Mouse (Mus musculus) left cerebral cortex, postnatal 36 days (tissue): ENCODE data around the gene Lemd1. TPM values are rescaled to one million over a fixed set of nuclear protein-coding genes. Genes with fewer than 3 reads are reported as not detected.
A peak's percentile ranks its signal among the peaks of the same experiment; 100 is the strongest.
"Not testable (repeated sequence)": the region's sequence is repeated elsewhere in the genome, so short reads cannot be mapped to it uniquely, and the experiment has no call there.

Experiments used
- DNase-seq, 2 experiments: peaks; one replicate each; pipeline ENCODE4 v3.0.0; 2021 to 2022; ENCODE audit warnings: low spot score in 2 of 2, mixed read lengths in 1 of 2
- intact Hi-C: fragments of 180-260 bp; cut with DNase I; formaldehyde crosslinking; loops from one replicate; pipeline ENCODE4 v1.15.1; 2025
- total RNA-seq, 2 experiments: library from RNA; stranded (reverse); gene quantifications; 2 replicates each; pipeline ENCODE4 v1.2.3; 2021

Gene Lemd1
- total RNA-seq, 2 experiments from 2014 or later = 6.3 to 6.4 TPM

- no peak for DNase-seq
- intact Hi-C loops = no loop called here
Measured at GRCm38 (mm10) chr1:132161211-132161880, 29.9 kb upstream of the Lemd1 start.

GRCm38 (mm10) chr1:132162618-132163017, 28.6 kb upstream of the Lemd1 start:
- DNase-seq, intact Hi-C loops: not testable (repeated sequence)

- intact Hi-C loops = no loop called here
- DNase-seq = no peak
Measured at GRCm38 (mm10) chr1:132164780-132165518, 26.3 kb upstream of the Lemd1 start.

- DNase-seq = no peak
- intact Hi-C loops = no loop called here
Measured at GRCm38 (mm10) chr1:132165859-132166258, 25.4 kb upstream of the Lemd1 start.

- intact Hi-C loops = no loop called here
- no peak for DNase-seq
Measured at GRCm38 (mm10) chr1:132168115-132168767, 23.0 kb upstream of the Lemd1 start.

- no peak for DNase-seq
- intact Hi-C loops = no loop called here
Measured at GRCm38 (mm10) chr1:132170698-132171097, 20.5 kb upstream of the Lemd1 start.

GRCm38 (mm10) chr1:132171619-132172018, 19.6 kb upstream of the Lemd1 start:
- no peak for DNase-seq
- intact Hi-C loops = no loop called here

GRCm38 (mm10) chr1:132186303-132186702, 4.9 kb upstream of the Lemd1 start:
- intact Hi-C loops = no loop called here
- DNase-seq = no peak

- no peak for DNase-seq
- intact Hi-C loops = no loop called here
Measured at GRCm38 (mm10) chr1:132188442-132189066, 2.7 kb upstream of the Lemd1 start.

GRCm38 (mm10) chr1:132189231-132189630, 2.0 kb upstream of the Lemd1 start:
- intact Hi-C loops = no loop called here
- no peak for DNase-seq

GRCm38 (mm10) chr1:132190040-132190513, 1.2 kb upstream of the Lemd1 start:
- intact Hi-C loops = no loop called here
- peak; percentile 63 to 78 for DNase-seq

- peak in 1 of 2 experiments; percentile 40 for DNase-seq
- intact Hi-C loops = no loop called here
Measured at GRCm38 (mm10) chr1:132190621-132191092, 574 bp upstream of the Lemd1 start.

- no peak for DNase-seq
- intact Hi-C loops = no loop called here
Measured at GRCm38 (mm10) chr1:132191786-132192680, 802 bp downstream of the Lemd1 start.

GRCm38 (mm10) chr1:132193806-132194205, 2.6 kb downstream of the Lemd1 start:
- intact Hi-C loops = no loop called here
- DNase-seq = no peak

- no peak for DNase-seq
- intact Hi-C loops = no loop called here
Measured at GRCm38 (mm10) chr1:132194624-132195023, 3.4 kb downstream of the Lemd1 start.

- no peak for DNase-seq
- intact Hi-C loops = no loop called here
Measured at GRCm38 (mm10) chr1:132195100-132195499, 3.9 kb downstream of the Lemd1 start.

GRCm38 (mm10) chr1:132195681-132196080, 4.5 kb downstream of the Lemd1 start:
- intact Hi-C loops = no loop called here

GRCm38 (mm10) chr1:132196337-132196736, 5.1 kb downstream of the Lemd1 start:
- DNase-seq = no peak
- intact Hi-C loops = no loop called here

More at GRCm38 (mm10) chr1:132195681-132196080, 4.5 kb downstream of the Lemd1 start:
- no peak for DNase-seq

- intact Hi-C loops = no loop called here
Measured at GRCm38 (mm10) chr1:132197666-132198065, 6.4 kb downstream of the Lemd1 start.

More at GRCm38 (mm10) chr1:132197666-132198065, 6.4 kb downstream of the Lemd1 start:
- no peak for DNase-seq
